Mouse (Mus musculus) liver, embryonic 11.5 days (tissue): ENCODE data around the gene 1700019D03Rik. TPM values are rescaled to one million over a fixed set of nuclear protein-coding genes. Genes with fewer than 3 reads are reported as not detected.

Experiments used
- ATAC-seq: fragments of 200-750 bp; cut with Nextera tagmentation; replicated peaks from 2 replicates; pipeline ENCODE4 v1.8.0; 2017; ENCODE audit warnings: moderate number of reproducible peaks, mild to moderate bottlenecking, moderate TSS enrichment, moderate library complexity; ENCODE audit not compliant: low FRiP score
- DNase-seq: peaks from one replicate; pipeline ENCODE4 v3.0.0-alpha.2; 2017; ENCODE audit warnings: low spot score
- H3K27ac ChIP-seq: fragments of 300-500 bp; sonication (generic); 2 replicates; pipeline ENCODE4 v1.5.1; 2014; ENCODE audit warnings: mild to moderate bottlenecking, low read depth, low read length, control low read depth
- H3K27me3 ChIP-seq: fragments of 300-500 bp; sonication (generic); replicated peaks from 2 replicates; pipeline ENCODE4 v1.6.1; 2014; ENCODE audit warnings: low read length, mixed read lengths; ENCODE audit not compliant: control insufficient read depth, insufficient read depth
- H3K36me3 ChIP-seq: fragments of 300-500 bp; sonication (generic); 2 replicates; pipeline ENCODE4 v1.6.1; 2014; ENCODE audit warnings: mild to moderate bottlenecking, low read length, moderate library complexity, mixed read lengths; ENCODE audit not compliant: control insufficient read depth, insufficient read depth
- H3K4me1 ChIP-seq: fragments of 300-500 bp; sonication (generic); replicated peaks from 2 replicates; pipeline ENCODE4 v1.6.1; 2014; ENCODE audit warnings: low read length, mixed read lengths; ENCODE audit not compliant: control insufficient read depth, insufficient read depth
- H3K4me2 ChIP-seq: fragments of 300-500 bp; sonication (generic); 2 replicates; pipeline ENCODE4 v1.6.1; 2014; ENCODE audit warnings: mild to moderate bottlenecking, control low read depth, moderate library complexity
- H3K4me3 ChIP-seq: fragments of 300-500 bp; sonication (generic); 2 replicates; pipeline ENCODE4 v1.5.1; 2014; ENCODE audit warnings: low read depth, low read length, control low read depth
- H3K9ac ChIP-seq: fragments of 300-500 bp; sonication (generic); 2 replicates; pipeline ENCODE4 v1.6.1; 2014; ENCODE audit warnings: low read depth, low read length, control low read depth
- H3K9me3 ChIP-seq: fragments of 300-500 bp; sonication (generic); 2 replicates; pipeline ENCODE4 v1.6.1; 2016; ENCODE audit warnings: low read length, inconsistent platforms, mixed read lengths; ENCODE audit not compliant: control insufficient read depth
- WGBS: fragments of 180-500 bp; shearing (Covaris S2); extraction: QIAGEN DNeasy Blood & Tissue Kit; methylation state at CpG from one replicate; pipeline ENCODE4 v1.1.7; 2014; 5-methylcytosine and 5-hydroxymethylcytosine counted together
- polyA plus RNA-seq: library from polyadenylated mRNA; unstranded; fragments of >200 nt; fragmentation: Nextera tagmentation; extraction: Ambion mirVana; gene quantifications from 2 replicates; pipeline ENCODE4 v1.2.1, GENCODE M21; 2014

The 1700019D03Rik gene
- polyA plus RNA-seq, 1 experiment from 2014 or later = 8.4 TPM

GRCm38 (mm10) chr1:52963097-52963496 is 56.9 kb downstream of the 1700019D03Rik start:
- no peak for ATAC-seq
- no peaks in the 10 kb centered on the region for H3K36me3 ChIP-seq
- no peak overlapping the region for H3K9ac ChIP-seq
- no peak overlapping the region for H3K27ac ChIP-seq
- H3K27me3 ChIP-seq = no peaks in the 10 kb centered on the region
- H3K4me2 ChIP-seq = no peak overlapping the region
- DNase-seq = no peak
- WGBS = 71% methylated on average over 2 of the region's 2 CpGs
- no peaks in the 10 kb centered on the region for H3K9me3 ChIP-seq
- no peaks in the 10 kb centered on the region for H3K4me1 ChIP-seq
- H3K4me3 ChIP-seq = no peak overlapping the region

GRCm38 (mm10) chr1:52960191-52960590 is 59.8 kb downstream of the 1700019D03Rik start:
- 71% methylated on average over 6 of the region's 6 CpGs for WGBS
- H3K4me1 ChIP-seq = no peaks in the 10 kb centered on the region
- ATAC-seq (no peak), DNase-seq (no peak)
- no peaks in the 10 kb centered on the region for H3K36me3 ChIP-seq
- no peak overlapping the region for H3K9ac ChIP-seq
- no peaks in the 10 kb centered on the region for H3K27me3 ChIP-seq
- H3K27ac ChIP-seq = no peak overlapping the region
- no peak overlapping the region for H3K4me3 ChIP-seq
- no peak overlapping the region for H3K4me2 ChIP-seq
- no peaks in the 10 kb centered on the region for H3K9me3 ChIP-seq

GRCm38 (mm10) chr1:52956746-52957145 is 63.2 kb downstream of the 1700019D03Rik start:
- Histone ChIP-seq H3K4me2 (no peak overlapping the region), H3K9me3 (no peaks in the 10 kb centered on the region), H3K27ac (no peak overlapping the region), H3K4me1 (no peaks in the 10 kb centered on the region; the same call in 1 of the 2 replicates), H3K36me3 (no peaks in the 10 kb centered on the region), H3K4me3 (no peak overlapping the region), H3K27me3 (no peaks in the 10 kb centered on the region), H3K9ac (no peak overlapping the region)
- 77% methylated on average over 4 of the region's 4 CpGs for WGBS
- ATAC-seq (no peak), DNase-seq (no peak)

GRCm38 (mm10) chr1:52955102-52955501 is 64.9 kb downstream of the 1700019D03Rik start:
- no peak overlapping the region for H3K27ac ChIP-seq
- H3K4me1 ChIP-seq = no peaks in the 10 kb centered on the region; the same call in 1 of the 2 replicates
- no peaks in the 10 kb centered on the region for H3K9me3 ChIP-seq
- no peak overlapping the region for H3K4me3 ChIP-seq
- H3K27me3 ChIP-seq = no peaks in the 10 kb centered on the region
- H3K36me3 ChIP-seq = no peaks in the 10 kb centered on the region
- no peak for DNase-seq
- H3K9ac ChIP-seq = no peak overlapping the region
- ATAC-seq = no peak
- WGBS = 27% methylated on average over 6 of the region's 6 CpGs
- H3K4me2 ChIP-seq = no peak overlapping the region

- Histone ChIP-seq H3K27me3 (no peaks in the 10 kb centered on the region), H3K4me3 (no peak overlapping the region), H3K4me2 (no peak overlapping the region), H3K9me3 (no peaks in the 10 kb centered on the region), H3K4me1 (no peaks in the 10 kb centered on the region; the same call in 1 of the 2 replicates), H3K36me3 (no peaks in the 10 kb centered on the region), H3K27ac (no peak overlapping the region), H3K9ac (no peak overlapping the region)
- ATAC-seq = no peak
- 87% methylated on average over 2 of the region's 2 CpGs for WGBS
- DNase-seq = no peak
These were observed 65.5 kb downstream of the 1700019D03Rik start for GRCm38 (mm10) chr1:52954456-52954855.

- H3K9me3 ChIP-seq = no peaks in the 10 kb centered on the region
- no peak overlapping the region for H3K4me3 ChIP-seq
- H3K9ac ChIP-seq = no peak overlapping the region
- H3K27ac ChIP-seq = no peak overlapping the region
- no peaks in the 10 kb centered on the region for H3K36me3 ChIP-seq
- ATAC-seq (no peak), DNase-seq (no peak)
- no peaks in the 10 kb centered on the region for H3K27me3 ChIP-seq
- WGBS = 43% methylated on average over 4 of the region's 4 CpGs
- H3K4me2 ChIP-seq = peak overlapping the region; percentile 94
- H3K4me1 ChIP-seq = no peaks in the 10 kb centered on the region; the same call in 1 of the 2 replicates
These were observed 66.4 kb downstream of the 1700019D03Rik start for GRCm38 (mm10) chr1:52953548-52953947.

- ATAC-seq = peak; percentile 56
- Histone ChIP-seq H3K4me2 (peak overlapping the region; percentile 94), H3K4me3 (peak overlapping the region; percentile 59), H3K9me3 (no peaks in the 10 kb centered on the region), H3K4me1 (no peaks in the 10 kb centered on the region; the same call in 1 of the 2 replicates), H3K9ac (peak overlapping the region; percentile 49), H3K27me3 (no peaks in the 10 kb centered on the region), H3K36me3 (no peaks in the 10 kb centered on the region), H3K27ac (peak overlapping the region; percentile 11; the same call in 1 of the 2 replicates)
- DNase-seq = peak; percentile 54
- 2% methylated on average over 40 of the region's 47 CpGs for WGBS
These were observed 67.2 kb downstream of the 1700019D03Rik start for GRCm38 (mm10) chr1:52952551-52953397.

- peak overlapping the region; percentile 94 for H3K4me2 ChIP-seq
- H3K27ac ChIP-seq = peak overlapping the region; percentile 11; the same call in 1 of the 2 replicates
- DNase-seq (no peak), ATAC-seq (no peak)
- no peaks in the 10 kb centered on the region for H3K9me3 ChIP-seq
- H3K27me3 ChIP-seq = no peaks in the 10 kb centered on the region
- H3K4me1 ChIP-seq = no peaks in the 10 kb centered on the region; the same call in 1 of the 2 replicates
- H3K36me3 ChIP-seq = no peaks in the 10 kb centered on the region
- H3K4me3 ChIP-seq = peak overlapping the region; percentile 59
- 13% methylated on average over 5 of the region's 5 CpGs for WGBS
- H3K9ac ChIP-seq = no peak overlapping the region; the same call in 1 of the 2 replicates
These were observed 67.8 kb downstream of the 1700019D03Rik start for GRCm38 (mm10) chr1:52952143-52952542.
